Mouse (Mus musculus) right cerebral cortex, postnatal 36 days (tissue): ENCODE results near the gene Xylt1.

Source experiments
- DNase-seq, 2 experiments: peaks; one replicate each; pipeline ENCODE4 v3.0.0; 2022; ENCODE audit warnings: low spot score in 2 of 2, mixed read lengths in 1 of 2

Xylt1 gene

GRCm38 (mm10) chr7:117697681-117698080, 316.9 kb downstream of the Xylt1 start:
- DNase-seq, result no peak

GRCm38 (mm10) chr7:117698551-117699114, 317.9 kb downstream of the Xylt1 start:
- no peak for DNase-seq

- DNase-seq, result peak; percentile 67 to 75
Observed at GRCm38 (mm10) chr7:117699343-117699985, 318.7 kb downstream of the Xylt1 start.

GRCm38 (mm10) chr7:117700066-117700465, 319.3 kb downstream of the Xylt1 start:
- peak; percentile 14 to 55 for DNase-seq

- no peak for DNase-seq
Observed at GRCm38 (mm10) chr7:117709901-117710607, 329.3 kb downstream of the Xylt1 start.

- no peak for DNase-seq
Observed at GRCm38 (mm10) chr7:117716876-117717408, 336.2 kb downstream of the Xylt1 start.

- no peak for DNase-seq
Observed at GRCm38 (mm10) chr7:117720426-117720825, 339.6 kb downstream of the Xylt1 start.
